Mouse (Mus musculus) spleen, adult 2 months (tissue): ENCODE measurements around the gene Ccnf. TPM values are rescaled to one million over a fixed set of nuclear protein-coding genes. Genes with fewer than 3 reads are reported as not detected.
A peak's percentile ranks its signal among the peaks of the same experiment; 100 is the strongest.

Experiments
- DNase-seq, 2 experiments: peaks; one replicate each; pipeline versions ENCODE4 v3.0.0 to v3.0.0-alpha.2; 2012 to 2021; ENCODE audit warnings: low spot score in 2 of 2, low read depth in 1 of 2
- H3K27ac ChIP-seq: fragments of 200-500 bp; 2 replicates; pipeline ENCODE4 v1.5.1; 2012; ENCODE audit warnings: low read length, inconsistent platforms; ENCODE audit not compliant: insufficient read depth
- H3K27me3 ChIP-seq: fragments of 200-500 bp; 2 replicates; pipeline ENCODE4 v1.6.1; 2012; ENCODE audit warnings: mild to moderate bottlenecking, moderate library complexity, low read length, inconsistent platforms; ENCODE audit not compliant: control insufficient read depth, insufficient read depth
- H3K36me3 ChIP-seq: fragments of 200-500 bp; 2 replicates; pipeline ENCODE4 v1.6.1; 2012; ENCODE audit warnings: mild to moderate bottlenecking, low read length, inconsistent platforms; ENCODE audit not compliant: control insufficient read depth, insufficient read depth
- H3K4me1 ChIP-seq: fragments of 200-500 bp; 2 replicates; pipeline ENCODE4 v1.6.1; 2011; ENCODE audit warnings: inconsistent platforms; ENCODE audit not compliant: control insufficient read depth, insufficient read depth, insufficient read length
- H3K4me3 ChIP-seq: fragments of 200-500 bp; 2 replicates; pipeline ENCODE4 v1.5.1; 2011; ENCODE audit warnings: mild to moderate bottlenecking, inconsistent platforms; ENCODE audit not compliant: insufficient read depth, insufficient read length; ENCODE audit errors: extremely low read depth
- CTCF ChIP-seq: fragments of 200-500 bp; IDR thresholded peaks from 2 replicates; pipeline ENCODE4 v1.5.1; 2011; ENCODE audit warnings: mild to moderate bottlenecking, inconsistent platforms; ENCODE audit not compliant: insufficient read depth, insufficient read length, insufficient replicate concordance; ENCODE audit errors: extremely low read depth
- POLR2A ChIP-seq: fragments of 200-500 bp; IDR thresholded peaks from 2 replicates; pipeline ENCODE4 v1.6.1; 2011; ENCODE audit warnings: low read depth, low read length, inconsistent platforms
- WGBS: fragments of 180-500 bp; shearing (Covaris S2); methylation state at CpG from one replicate; pipeline ENCODE4 v1.1.7; 2018; 5-methylcytosine and 5-hydroxymethylcytosine counted together
- polyA plus RNA-seq: library from polyadenylated mRNA; depleted of rRNA; stranded (reverse); fragments of >200 nt; gene quantifications from 2 replicates; pipeline ENCODE4 v1.2.3, GENCODE M21; 2012

Gene Ccnf
- polyA plus RNA-seq, 1 experiment = 9.7 TPM

- H3K27me3 ChIP-seq = no peaks in the 10 kb centered on the region
- 88% methylated on average over 5 of the region's 5 CpGs for WGBS
- no peak for DNase-seq
- peaks cover 5% of the 10 kb centered on the region for H3K36me3 ChIP-seq
- H3K4me1 ChIP-seq = no peaks in the 10 kb centered on the region
- H3K4me3 ChIP-seq = no peak overlapping the region
- TF ChIP-seq POLR2A (no peak), CTCF (no peak)
- H3K27ac ChIP-seq = no peak overlapping the region
Measured at GRCm38 (mm10) chr17:24225851-24226250, 25.4 kb downstream of the Ccnf start.

- Histone ChIP-seq H3K4me1 (0 out of 2 replicates have a peak, but pooled peaks cover 3% of the 10 kb centered on the region), H3K27ac (no peak overlapping the region)
- TF ChIP-seq POLR2A = no peak
- TF ChIP-seq CTCF = no peak
Measured at GRCm38 (mm10) chr17:24224741-24225140, 26.5 kb downstream of the Ccnf start.

GRCm38 (mm10) chr17:24223513-24223912, 27.8 kb downstream of the Ccnf start:
- DNase-seq = no peak
- no peak overlapping the region for H3K27ac ChIP-seq
- H3K36me3 ChIP-seq = peaks cover 5% of the 10 kb centered on the region
- H3K27me3 ChIP-seq = no peaks in the 10 kb centered on the region
- H3K4me3 ChIP-seq = no peak overlapping the region
- TF ChIP-seq POLR2A (no peak), CTCF (no peak)
- H3K4me1 ChIP-seq = 0 out of 2 replicates have a peak, but pooled peaks cover 3% of the 10 kb centered on the region
- 97% methylated on average over 5 of the region's 5 CpGs for WGBS

More at GRCm38 (mm10) chr17:24224741-24225140, 26.5 kb downstream of the Ccnf start:
- Histone ChIP-seq H3K36me3 (peaks cover 5% of the 10 kb centered on the region), H3K27me3 (no peaks in the 10 kb centered on the region), H3K4me3 (no peak overlapping the region)
- no peak for DNase-seq
- 93% methylated on average over 10 of the region's 10 CpGs for WGBS

- H3K27ac ChIP-seq = no peak overlapping the region
- WGBS = 87% methylated on average over 6 of the region's 6 CpGs
- H3K4me1 ChIP-seq = 0 out of 2 replicates have a peak, but pooled peaks cover 3% of the 10 kb centered on the region
- peaks cover 7% of the 10 kb centered on the region for H3K36me3 ChIP-seq
- H3K27me3 ChIP-seq = no peaks in the 10 kb centered on the region
- no peak for DNase-seq
- no peak for TF ChIP-seq POLR2A
- no peak for TF ChIP-seq CTCF
- no peak overlapping the region for H3K4me3 ChIP-seq
Measured at GRCm38 (mm10) chr17:24222653-24223052, 28.6 kb downstream of the Ccnf start.

- H3K27me3 ChIP-seq = no peaks in the 10 kb centered on the region
- H3K36me3 ChIP-seq = peaks cover 10% of the 10 kb centered on the region
- 0 out of 2 replicates have a peak, but pooled peaks cover 3% of the 10 kb centered on the region for H3K4me1 ChIP-seq
- TF ChIP-seq POLR2A = no peak
- H3K4me3 ChIP-seq = peak within 1 kb of the TSS; percentile 78
- DNase-seq = peak; percentile 75 to 86
- 8% methylated on average over 41 of the region's 41 CpGs for WGBS
- H3K27ac ChIP-seq = peak within 1 kb of the TSS; percentile 15; the same call in 1 of the 2 replicates
Measured at GRCm38 (mm10) chr17:24220435-24221411, 30.6 kb downstream of the Ccnf start, which contains the start of gene Tedc2. Gene Tedc2 (minus strand): TSS chr17:24220851.

GRCm38 (mm10) chr17:24216836-24217235, 34.4 kb downstream of the Ccnf start:
- DNase-seq = no peak
- H3K27ac ChIP-seq = no peak overlapping the region
- 0 out of 2 replicates have a peak, but pooled peaks cover 6% of the 10 kb centered on the region for H3K4me1 ChIP-seq
- TF ChIP-seq CTCF (no peak), POLR2A (no peak)
- peaks cover 11% of the 10 kb centered on the region for H3K36me3 ChIP-seq
- H3K27me3 ChIP-seq = peaks cover 3% of the 10 kb centered on the region
- WGBS = 90% methylated on average over 4 of the region's 4 CpGs
- no peak overlapping the region for H3K4me3 ChIP-seq

- TF ChIP-seq POLR2A = no peak
- TF ChIP-seq CTCF = no peak
- no peak overlapping the region for H3K4me3 ChIP-seq
- H3K27ac ChIP-seq = no peak overlapping the region
- H3K36me3 ChIP-seq = peaks cover 11% of the 10 kb centered on the region
- H3K27me3 ChIP-seq = peaks cover 15% of the 10 kb centered on the region
- WGBS = 83% methylated on average over 6 of the region's 6 CpGs
- H3K4me1 ChIP-seq = peaks cover 9% of the 10 kb centered on the region
- no peak for DNase-seq
Measured at GRCm38 (mm10) chr17:24213186-24213585, 38.1 kb downstream of the Ccnf start.
